In genomic region chr5:24586547-24587199, GRCm38 (mm10) we compare ENCODE assay signal across 8 mouse cellular contexts. TPM values are rescaled to one million over a fixed set of nuclear protein-coding genes. Genes with fewer than 3 reads are reported as not detected.
DNase-seq lines count a peak whose midpoint lies in the region; ATAC-seq and TF ChIP-seq lines count a peak whose summit lies in the region.

Gene Chpf2 (plus strand): TSS chr5:24586741.

- TF ChIP-seq EP300 in liver, embryonic 14.5 days (IDR thresholded peaks at IDR 0.05; ENCODE audit: low read depth), result no peak

- no peaks in the 10 kb centered on the region for H3K9me3 ChIP-seq in heart, embryonic 12.5 days (replicated peaks)
- H3K9me3 ChIP-seq in kidney, embryonic 16.5 days (ENCODE audit: low read length), result no peaks in the 10 kb centered on the region
- no peaks in the 10 kb centered on the region for H3K9me3 ChIP-seq in liver, embryonic 14.5 days (ENCODE audit: control insufficient read depth, low read length)
- no peaks in the 10 kb centered on the region for H3K9me3 ChIP-seq in neural tube, embryonic 11.5 days (ENCODE audit: control insufficient read depth, low read length)

- DNase-seq in CD8-positive naive resting alpha-beta T cell, adult 2 months (ENCODE audit: low read depth in 2 of 2, low spot score in 2 of 2), result peak; percentile 71 to 81
- DNase-seq in brain, adult 2 months (ENCODE audit: low read depth, low spot score), result peak; percentile 97
- DNase-seq in liver, embryonic 14.5 days (ENCODE audit: low read depth in 3 of 3, low spot score in 3 of 3), result peak; percentile 66 to 77 (median 70)
- DNase-seq in neural tube, embryonic 11.5 days (ENCODE audit: low spot score), result peak; percentile 86
- peak; percentile 92 for DNase-seq in telencephalon, adult 2 months (ENCODE audit: low read depth, low spot score)

- peaks cover 25% of the 10 kb centered on the region for H3K4me1 ChIP-seq in heart, embryonic 12.5 days (replicated peaks)
- H3K4me1 ChIP-seq in kidney, embryonic 16.5 days (ENCODE audit: insufficient read depth, low read length), result peaks cover 16% of the 10 kb centered on the region
- peaks cover 7 to 11% of the 10 kb centered on the region in 2 experiments; a peak in 3 of 4 replicates for H3K4me1 ChIP-seq in liver, embryonic 14.5 days (replicated peaks; ENCODE audit: control insufficient read depth in 2 of 2, insufficient read depth in 2 of 2, low read length in 1 of 2)
- H3K4me1 ChIP-seq in neural tube, embryonic 11.5 days (ENCODE audit: control insufficient read depth, insufficient read depth, low read length), result peaks cover 9% of the 10 kb centered on the region

- no peaks in the 10 kb centered on the region for H3K27me3 ChIP-seq in heart, embryonic 12.5 days (replicated peaks)
- no peaks in the 10 kb centered on the region for H3K27me3 ChIP-seq in kidney, embryonic 16.5 days (ENCODE audit: insufficient read depth, low read length)
- peaks cover 4% of the 10 kb centered on the region; the same call in 1 of the 2 replicates for H3K27me3 ChIP-seq in liver, embryonic 14.5 days (ENCODE audit: control insufficient read depth, insufficient read depth, low read length)
- H3K27me3 ChIP-seq in neural tube, embryonic 11.5 days (ENCODE audit: control insufficient read depth, insufficient read depth, low read length), result no peaks in the 10 kb centered on the region

- H3K36me3 ChIP-seq in heart, embryonic 12.5 days, result peaks cover 37% of the 10 kb centered on the region
- H3K36me3 ChIP-seq in kidney, embryonic 16.5 days (ENCODE audit: insufficient read depth, low read length), result peaks cover 13% of the 10 kb centered on the region; the same call in 1 of the 2 replicates
- peaks cover 5% of the 10 kb centered on the region; the same call in 1 of the 2 replicates for H3K36me3 ChIP-seq in liver, embryonic 14.5 days (replicated peaks; ENCODE audit: control insufficient read depth, insufficient read depth, low read depth)
- H3K36me3 ChIP-seq in neural tube, embryonic 11.5 days (ENCODE audit: control insufficient read depth, insufficient read depth, low read length), result no peaks in the 10 kb centered on the region; the same call in 1 of the 2 replicates

- peak within 1 kb of the TSS; percentile 60 for H3K27ac ChIP-seq in heart, embryonic 12.5 days (ENCODE audit: poor library complexity, severe bottlenecking)
- H3K27ac ChIP-seq in kidney, embryonic 16.5 days (ENCODE audit: low read length), result peak within 1 kb of the TSS; percentile 35; the same call in 1 of the 2 replicates
- peak within 1 kb of the TSS; percentile 0 for H3K27ac ChIP-seq in liver, embryonic 14.5 days
- H3K27ac ChIP-seq in neural tube, embryonic 11.5 days (ENCODE audit: low read depth, low read length), result 0 out of 2 replicates have a peak within 1 kb of the TSS, but pooled peaks have one; percentile 27

- under 1% methylated on average over 43 of the region's 43 CpGs for WGBS in heart, embryonic 12.5 days
- WGBS in kidney, embryonic 16.5 days, result under 1% methylated on average over 43 of the region's 43 CpGs
- under 1% methylated on average over 43 of the region's 43 CpGs for WGBS in liver, embryonic 14.5 days (ENCODE audit: insufficient replicate concordance)
- WGBS in neural tube, embryonic 11.5 days, result under 1% methylated on average over 43 of the region's 43 CpGs

- peak; percentile 79 for ATAC-seq in erythroblast, adult 5-6 weeks (replicated peaks; ENCODE audit: low FRiP score, poor library complexity, severe bottlenecking)
- ATAC-seq in heart, embryonic 12.5 days (ENCODE audit: insufficient number of reproducible peaks, low FRiP score), result peak; percentile 86
- ATAC-seq in kidney, embryonic 16.5 days (ENCODE audit: low FRiP score, low TSS enrichment), result peak; percentile 90
- ATAC-seq in liver, embryonic 14.5 days (ENCODE audit: insufficient read depth), result peak; percentile 84
- ATAC-seq in neural tube, embryonic 11.5 days (ENCODE audit: insufficient read depth, low FRiP score, low TSS enrichment), result peak; percentile 92

- H3K9ac ChIP-seq in heart, embryonic 12.5 days, result peak within 1 kb of the TSS; percentile 81
- peak within 1 kb of the TSS; percentile 72 for H3K9ac ChIP-seq in kidney, embryonic 16.5 days (replicated peaks; ENCODE audit: low read length)
- peak within 1 kb of the TSS; percentile 87 for H3K9ac ChIP-seq in liver, embryonic 14.5 days (replicated peaks)
- peak within 1 kb of the TSS; percentile 81 for H3K9ac ChIP-seq in neural tube, embryonic 11.5 days (ENCODE audit: low read length)

- TF ChIP-seq CTCF in liver, embryonic 14.5 days (IDR thresholded peaks at IDR 0.05; ENCODE audit: low read depth), result 0 out of 2 replicates have a peak, but pooled peaks have one; percentile 5

- H3K4me2 ChIP-seq in heart, embryonic 12.5 days, result peak within 1 kb of the TSS; percentile 83
- H3K4me2 ChIP-seq in kidney, embryonic 16.5 days (replicated peaks; ENCODE audit: low read depth, low read length), result peak within 1 kb of the TSS; percentile 81
- H3K4me2 ChIP-seq in liver, embryonic 14.5 days (ENCODE audit: low read depth), result peak within 1 kb of the TSS; percentile 59
- peak within 1 kb of the TSS; percentile 55 for H3K4me2 ChIP-seq in neural tube, embryonic 11.5 days (ENCODE audit: low read depth)

- H3K4me3 ChIP-seq in heart, embryonic 12.5 days, result peak within 1 kb of the TSS; percentile 78
- H3K4me3 ChIP-seq in kidney, embryonic 16.5 days (ENCODE audit: low read length), result peak within 1 kb of the TSS; percentile 74
- peak within 1 kb of the TSS; percentile 95 for H3K4me3 ChIP-seq in liver, embryonic 14.5 days (ENCODE audit: insufficient read depth in 1 of 2, low read depth in 2 of 2, low read length in 2 of 2)
- H3K4me3 ChIP-seq in neural tube, embryonic 11.5 days (ENCODE audit: low read depth, low read length), result peak within 1 kb of the TSS; percentile 83

RNA-seq across cellular contexts. Expression of gene Chpf2, which starts in this region (rescaled TPM):
- total RNA-seq in erythroblast, adult 5-6 weeks (2015; ENCODE audit: low replicate concordance), result 0.96 and 1.3 TPM in 2 replicates
- 1.6 and 3.6 TPM in 2 replicates for total RNA-seq in erythroblast, adult 5-6 weeks (2017; ENCODE audit: low replicate concordance)
- polyA plus RNA-seq in heart, embryonic 12.5 days (2016; fragmentation: Nextera tagmentation; extraction: Ambion mirVana), result 20.1 and 22.8 TPM in 2 replicates
- polyA plus RNA-seq in kidney, embryonic 16.5 days (2015; fragmentation: Nextera tagmentation; extraction: Ambion mirVana), result 27.1 and 28.3 TPM in 2 replicates
- 5.6 and 5.9 TPM in 2 replicates for polyA plus RNA-seq in liver, embryonic 14.5 days (2012; rRNA removed)
- 5.9 and 6.5 TPM in 2 replicates for polyA plus RNA-seq in liver, embryonic 14.5 days (2014; fragmentation: Nextera tagmentation; extraction: Ambion mirVana)
- polyA plus RNA-seq in neural tube, embryonic 11.5 days (2014; fragmentation: Nextera tagmentation; extraction: Ambion mirVana), result 10.3 and 13.0 TPM in 2 replicates

Comparison
In these comparisons a context has a peak if more than half of its experiments do, and no peak if none do; other contexts are left out.
1. Peak in every context shown above with its lines: DNase-seq, ATAC-seq, H3K4me3 ChIP-seq and H3K27ac ChIP-seq.
2. H3K27ac ChIP-seq: peak in every context shown above with its lines; median percentile 60 in heart, embryonic 12.5 days; 35 in kidney, embryonic 16.5 days; 27 in neural tube, embryonic 11.5 days; 0 in liver, embryonic 14.5 days.